Mouse (Mus musculus) fat pad, adult 2 months (tissue): Measurements from ENCODE around the gene Chd3.

Source experiments
- DNase-seq: peaks from one replicate; pipeline ENCODE4 v3.0.0-alpha.2; 2011; ENCODE audit warnings: low read depth, low spot score; ENCODE audit errors: extremely low read depth

Chd3 gene

DNA sequence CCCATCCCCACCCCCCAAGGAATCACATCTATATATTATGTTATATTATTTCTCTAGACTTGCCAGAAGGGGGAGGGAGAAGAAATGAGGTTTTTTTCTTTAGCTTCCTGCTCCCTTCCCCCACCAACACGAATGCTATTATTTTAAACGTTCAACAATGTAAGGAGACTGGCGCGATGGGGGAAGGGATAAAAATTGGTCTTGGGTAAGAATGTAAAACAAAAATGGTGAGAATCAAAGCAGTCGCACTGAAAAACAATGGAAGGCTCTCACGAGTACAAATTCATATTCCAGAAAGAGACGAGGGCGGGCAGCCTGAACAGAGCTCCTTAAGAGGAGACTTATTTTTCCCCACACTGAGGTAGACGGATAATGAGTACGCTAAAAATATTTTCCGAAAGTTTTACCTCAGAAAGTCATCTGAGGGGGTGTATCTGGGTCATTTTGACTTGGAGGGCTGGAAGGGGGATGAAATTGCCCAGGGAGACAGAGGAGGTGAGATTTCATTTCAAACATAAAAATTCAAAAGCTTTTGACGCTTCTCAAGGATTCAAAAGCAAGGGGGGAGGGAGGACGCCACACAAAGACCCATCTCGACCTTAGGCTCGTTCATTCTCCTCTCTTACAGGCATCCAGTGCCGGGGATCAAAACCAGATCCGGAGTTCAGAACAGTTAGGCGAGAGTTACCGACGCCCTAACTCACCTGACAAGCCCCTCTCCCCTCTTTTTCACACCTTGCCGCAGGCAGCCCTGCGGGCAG is 2.2 kb downstream of the Chd3 start:
- DNase-seq, result no peak

DNA sequence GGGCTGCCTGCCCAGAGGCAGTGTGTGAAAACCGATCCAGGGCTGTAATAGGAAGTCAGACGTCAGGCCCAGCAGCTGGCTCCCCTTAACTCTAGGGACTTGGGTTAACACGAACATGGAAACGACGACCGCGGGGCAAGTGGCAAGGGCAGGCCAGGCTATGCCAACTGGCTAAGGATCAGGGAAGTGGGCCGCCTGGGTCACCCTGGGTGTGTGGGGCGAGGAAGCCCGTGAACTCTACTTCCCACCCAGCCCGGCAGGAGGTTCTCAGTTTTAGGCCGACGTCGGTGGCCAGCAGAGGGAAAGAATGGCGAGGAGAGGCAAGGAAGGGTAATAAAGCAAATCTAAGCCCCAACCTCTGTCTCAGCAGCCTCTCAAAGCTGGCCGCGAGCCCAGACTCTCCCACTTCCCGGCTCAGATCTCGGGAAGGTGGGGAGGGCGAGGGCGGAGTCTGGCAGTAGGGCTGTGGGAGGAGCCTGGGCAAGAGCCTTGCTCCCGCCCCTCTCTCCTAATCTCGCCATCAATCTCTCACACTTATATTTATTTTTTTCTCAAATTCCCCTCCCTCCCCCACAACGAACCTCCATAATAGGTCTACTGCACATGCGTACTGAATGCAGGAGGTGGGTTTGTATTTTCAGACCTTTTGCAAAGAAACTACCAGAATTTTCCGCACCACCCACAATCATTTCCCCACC is 2.9 kb downstream of the Chd3 start:
- DNase-seq, result peak; percentile 83

DNA sequence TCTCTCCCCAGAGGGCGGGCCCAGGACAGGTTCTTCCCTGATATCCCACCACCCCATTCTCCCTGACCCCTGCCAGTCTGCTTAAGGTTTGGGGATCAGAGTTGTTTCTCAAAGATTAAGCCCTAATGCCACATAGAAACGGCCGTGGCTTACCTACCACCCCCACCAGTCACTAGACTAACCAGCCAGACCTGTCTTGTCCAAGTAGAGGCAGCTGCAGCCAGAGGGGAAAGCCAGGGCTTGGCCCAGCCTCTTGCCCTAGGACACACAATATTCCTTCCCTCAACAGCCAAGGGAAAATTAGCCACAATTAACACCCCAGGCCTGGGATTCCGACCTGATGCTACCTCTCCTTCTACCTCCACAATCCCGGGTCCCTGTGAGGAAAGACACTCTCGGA is 3.5 kb downstream of the Chd3 start:
- DNase-seq, result peak; percentile 81

DNA sequence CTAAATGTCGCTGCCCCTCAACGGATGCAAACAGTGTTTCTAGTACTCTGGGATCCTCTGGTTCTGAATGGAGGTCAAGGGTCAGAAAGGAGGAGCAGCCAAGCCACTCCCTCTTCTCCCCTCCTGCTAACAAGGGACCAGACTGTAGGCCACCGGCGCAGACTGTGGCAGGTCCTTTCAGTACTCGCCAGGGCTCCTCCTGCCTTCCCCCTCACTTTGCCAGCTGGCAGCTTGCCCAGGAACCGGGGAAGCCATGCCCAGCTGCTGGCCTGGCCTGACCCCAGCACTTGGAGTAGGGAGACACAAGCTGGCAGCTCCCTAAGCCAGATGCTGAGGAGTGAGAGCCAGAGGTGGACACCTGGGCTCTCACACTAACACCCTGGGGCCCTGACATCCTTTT is 4.3 kb downstream of the Chd3 start:
- DNase-seq, result peak; percentile 77

DNA sequence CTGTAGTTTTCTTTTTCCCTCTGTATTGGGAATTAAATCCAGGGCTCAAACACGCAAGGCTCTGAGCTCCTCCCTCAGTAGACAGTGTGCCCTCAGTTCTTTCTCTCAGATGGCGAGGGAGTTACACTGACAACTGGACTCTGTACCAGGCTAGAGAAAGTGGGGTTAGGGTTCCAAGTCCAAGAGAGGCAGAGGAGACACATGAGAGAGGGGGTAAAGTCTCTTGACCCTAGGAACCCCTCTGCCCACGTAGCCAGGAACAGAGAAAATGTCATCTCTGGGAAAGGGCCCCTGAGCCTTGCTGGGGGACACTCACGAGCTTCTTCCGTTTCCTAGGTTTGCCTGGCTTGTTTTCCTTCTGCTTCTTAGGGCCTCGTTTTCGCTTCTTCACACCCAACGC is 4.8 kb downstream of the Chd3 start:
- no peak for DNase-seq

DNA sequence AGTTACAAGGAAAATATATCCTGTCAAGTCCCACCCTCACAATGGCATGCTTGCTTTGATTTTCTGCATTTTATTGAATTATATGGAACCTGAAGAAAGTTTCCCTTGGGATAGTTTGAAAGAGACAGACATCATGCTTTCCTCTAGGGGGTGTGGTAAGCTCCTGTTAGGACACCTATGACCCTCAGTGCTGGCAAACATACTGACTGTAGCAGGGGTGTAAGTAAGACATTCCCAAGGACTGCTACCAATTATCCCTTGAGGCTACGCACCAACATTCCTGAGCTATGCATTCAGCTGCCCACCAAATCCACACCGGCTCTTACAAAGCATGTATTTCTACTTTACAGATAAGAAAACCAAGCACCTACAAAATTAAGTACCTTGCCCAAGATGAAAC is 6.7 kb downstream of the Chd3 start:
- DNase-seq, result no peak

DNA sequence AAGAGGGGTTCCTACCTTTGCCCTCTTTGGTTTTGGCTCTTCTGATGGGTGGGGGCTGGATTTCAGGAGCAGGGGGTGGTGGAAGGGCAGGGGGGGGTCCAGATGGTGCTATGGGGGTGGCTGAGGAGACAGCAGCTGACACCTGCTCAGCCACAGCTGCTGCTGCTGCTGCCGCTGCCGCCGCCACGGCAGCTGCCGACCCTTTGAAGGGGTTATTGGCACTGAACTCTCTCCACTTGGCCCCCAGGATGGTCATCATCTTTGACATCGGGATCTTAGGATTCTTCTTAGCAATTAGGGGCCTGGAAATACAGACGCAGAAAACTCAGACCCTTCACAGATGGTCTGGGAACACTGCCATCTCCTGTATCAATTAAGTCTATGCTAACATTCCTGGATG is 7.2 kb downstream of the Chd3 start:
- DNase-seq, result no peak

DNA sequence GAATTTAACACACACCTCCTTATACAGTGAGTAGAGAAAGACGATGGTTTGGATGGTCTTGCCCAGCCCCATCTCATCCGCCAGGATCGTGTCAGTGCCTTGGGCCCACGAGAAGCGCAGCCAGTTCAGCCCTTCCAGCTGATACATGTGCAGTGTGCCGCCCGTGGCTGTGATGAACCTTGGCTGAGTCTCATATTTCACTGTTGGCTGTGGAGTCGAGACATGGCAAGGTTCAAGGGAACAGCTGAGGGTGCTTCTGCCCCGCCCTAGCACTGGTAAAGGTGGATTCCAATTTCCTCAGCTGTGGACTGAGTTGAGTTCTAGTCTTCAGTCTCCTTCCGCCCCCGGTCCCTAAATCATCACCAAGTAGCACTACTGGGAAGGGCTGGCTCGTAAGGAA is 11.5 kb downstream of the Chd3 start:
- no peak for DNase-seq

DNA sequence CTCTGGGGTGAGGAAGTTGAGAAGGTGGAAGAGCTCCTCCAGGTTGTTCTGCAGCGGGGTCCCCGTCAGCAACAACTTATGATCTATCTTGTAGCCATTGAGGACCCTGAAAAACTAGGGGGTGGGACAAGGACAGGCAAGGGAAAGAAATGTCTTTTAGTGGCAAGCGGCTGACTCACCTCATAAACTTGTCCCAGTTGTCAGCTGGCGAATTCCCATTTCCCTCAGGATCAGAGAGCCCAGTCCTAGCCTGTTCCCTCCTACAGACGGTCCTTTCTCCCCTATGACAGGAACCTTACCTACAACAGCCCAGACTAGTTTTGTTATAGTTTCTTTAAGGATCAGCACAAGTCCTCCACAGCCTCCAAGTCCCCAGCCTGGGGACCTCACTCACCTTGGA is 12.7 kb downstream of the Chd3 start:
- DNase-seq, result no peak

DNA sequence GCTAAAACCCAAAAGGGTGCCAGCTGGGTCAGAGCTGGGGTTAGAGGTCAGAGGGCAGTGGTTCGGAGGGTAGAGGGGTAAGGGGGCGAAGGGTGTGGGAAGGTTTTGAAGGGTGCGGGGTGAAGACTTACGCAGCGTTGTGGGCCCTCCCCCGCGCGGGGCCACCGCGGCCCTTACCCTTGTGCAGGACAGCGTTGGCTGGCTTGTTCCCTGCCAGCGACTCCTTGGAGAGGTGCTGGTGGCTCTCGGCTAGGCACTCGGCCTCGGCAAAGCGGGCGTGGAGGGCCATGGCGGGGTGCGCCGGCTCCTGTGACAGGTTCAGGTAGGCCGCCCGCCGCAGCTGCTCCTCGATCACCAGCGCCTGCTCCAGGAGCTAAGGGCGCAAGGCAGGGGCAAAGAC is 22.8 kb downstream of the Chd3 start:
- DNase-seq, result no peak

DNA sequence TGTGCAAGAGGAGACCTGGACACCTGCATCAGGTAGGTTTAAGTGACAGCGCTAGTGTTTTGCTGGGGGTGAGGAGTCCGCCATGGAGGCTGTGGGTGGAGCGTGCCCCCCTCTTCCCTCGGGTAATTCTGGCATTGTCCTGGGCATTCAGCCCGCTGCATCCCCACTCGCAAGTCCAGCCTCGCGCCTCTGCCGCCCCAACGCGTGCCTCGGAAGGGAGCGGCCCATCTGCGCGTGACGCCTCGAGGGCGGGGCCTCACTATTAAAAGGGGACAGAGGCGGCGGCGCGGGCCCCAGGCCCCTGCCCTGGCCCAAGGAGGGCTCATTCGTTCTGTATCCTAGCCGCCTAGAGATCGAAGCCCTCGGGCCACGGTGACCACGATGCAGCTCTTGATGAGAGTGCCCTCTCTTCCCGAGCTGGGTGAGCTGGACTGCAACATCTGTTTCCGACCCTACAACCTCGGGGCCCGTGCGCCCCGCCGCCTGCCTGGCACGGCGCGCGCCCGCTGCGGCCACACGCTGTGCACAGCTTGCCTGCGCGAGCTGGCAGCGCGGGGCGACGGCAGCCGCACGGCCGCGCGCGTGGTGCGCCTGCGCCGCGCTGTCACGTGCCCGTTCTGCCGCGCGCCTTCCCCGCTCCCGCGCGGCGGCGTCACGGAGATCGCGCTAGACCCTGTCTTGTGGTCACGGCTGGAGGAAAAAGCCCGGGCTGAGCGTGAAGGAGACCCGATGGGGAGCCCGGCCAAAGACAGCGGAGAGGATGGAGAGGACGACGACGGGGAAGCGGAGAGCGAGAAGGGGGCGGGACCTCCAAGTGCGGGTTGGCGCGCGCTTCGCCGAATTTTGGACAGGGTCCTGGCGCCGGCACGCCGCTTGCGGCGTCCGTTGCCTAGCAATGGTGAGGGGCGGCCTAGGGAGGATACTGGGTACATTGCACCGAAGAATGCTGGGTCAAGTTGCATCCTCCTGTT is 28.8 kb downstream of the Chd3 start, which contains the start of gene Rnf227:
Gene Rnf227, plus strand, starts transcription at position 301 of the 971 bp plus-strand sequence.
- no peak for DNase-seq

DNA sequence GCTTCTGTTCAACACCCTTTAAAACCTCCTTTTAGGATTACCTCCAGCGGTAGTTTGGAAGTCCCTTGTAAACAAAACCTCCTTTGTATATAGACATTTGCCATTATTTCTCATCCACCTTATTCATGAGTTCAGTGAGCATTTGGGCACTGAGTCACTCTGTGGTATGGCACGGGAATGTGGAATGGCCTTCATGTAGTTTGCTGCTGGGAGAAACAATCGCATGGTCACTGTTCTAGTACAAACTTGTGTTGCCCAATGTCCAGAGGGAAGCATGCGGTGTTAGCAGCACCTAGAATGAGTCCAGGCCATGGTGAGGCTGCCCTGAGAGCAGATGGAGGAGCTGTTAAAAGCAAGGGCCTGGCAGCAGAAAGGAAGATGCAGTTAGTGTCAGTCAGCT is 34.4 kb downstream of the Chd3 start:
- DNase-seq, result no peak

DNA sequence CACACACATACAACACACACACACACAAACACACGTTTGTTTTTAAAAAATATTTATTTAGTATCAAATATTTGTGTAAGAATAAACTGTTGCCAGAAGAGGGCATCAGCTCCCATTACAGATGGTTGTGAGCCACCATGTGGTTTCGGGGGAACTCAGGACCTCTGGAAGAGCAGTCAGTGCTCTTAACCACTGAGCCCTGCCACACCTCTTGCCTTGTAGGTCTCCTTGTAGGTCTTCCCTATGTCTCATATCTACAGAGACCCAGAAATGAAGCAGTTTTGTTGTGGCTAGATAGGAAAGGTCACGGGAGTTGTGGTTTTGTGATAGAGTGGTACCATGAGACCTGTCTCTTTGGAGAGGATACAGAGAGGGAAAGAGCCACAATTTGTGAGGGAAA is 35.3 kb downstream of the Chd3 start:
- no peak for DNase-seq

DNA sequence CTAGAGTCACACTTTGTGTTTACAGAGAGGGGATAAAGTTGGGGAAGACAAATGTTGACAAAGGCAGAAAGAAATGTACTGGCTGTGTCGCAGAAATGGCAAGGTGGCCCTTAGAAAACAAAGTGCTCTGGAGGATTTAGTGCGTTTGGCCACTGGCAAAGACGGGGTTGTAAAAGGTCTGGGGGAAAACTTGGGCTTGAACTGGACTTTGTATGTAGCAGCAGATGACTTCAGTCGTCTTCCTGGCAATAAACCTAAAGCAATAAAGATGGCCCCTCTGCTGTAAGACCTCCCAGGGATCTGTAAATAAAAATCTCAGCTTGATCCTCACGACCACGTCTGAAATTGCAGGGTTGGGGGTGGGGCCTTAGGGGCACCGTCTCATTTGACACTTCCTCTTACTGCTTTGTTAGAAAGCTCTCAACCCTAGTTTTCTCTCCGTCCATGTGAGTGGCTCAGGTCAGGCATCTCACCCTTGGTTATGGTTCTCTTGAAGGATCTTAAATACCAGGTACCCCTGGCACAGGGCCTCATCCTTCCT is 36.4 kb downstream of the Chd3 start:
- no peak for DNase-seq

DNA sequence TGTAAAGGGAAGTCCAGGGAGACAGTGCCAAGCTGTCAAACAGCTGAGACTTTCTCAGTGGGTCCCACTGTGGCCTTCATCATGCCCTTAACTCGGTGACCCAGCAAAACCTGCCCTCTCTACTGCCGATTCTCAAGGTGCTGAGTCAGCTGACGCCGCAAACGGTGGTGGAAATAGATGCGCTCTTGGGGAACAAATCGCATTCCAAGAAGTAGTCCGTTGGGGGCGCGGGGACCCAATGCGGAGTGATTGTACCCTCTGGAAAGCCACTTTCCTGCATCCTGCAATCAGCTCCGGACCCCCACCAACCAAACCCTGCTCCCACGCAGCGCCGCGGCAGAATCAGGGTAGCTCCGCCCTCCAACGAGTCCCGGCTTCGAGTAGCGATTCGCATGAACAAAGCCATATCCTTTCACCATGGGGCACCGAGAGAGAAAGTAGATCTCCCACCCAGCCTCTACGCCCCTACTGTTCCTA is 37.2 kb downstream of the Chd3 start:
- no peak for DNase-seq

DNA sequence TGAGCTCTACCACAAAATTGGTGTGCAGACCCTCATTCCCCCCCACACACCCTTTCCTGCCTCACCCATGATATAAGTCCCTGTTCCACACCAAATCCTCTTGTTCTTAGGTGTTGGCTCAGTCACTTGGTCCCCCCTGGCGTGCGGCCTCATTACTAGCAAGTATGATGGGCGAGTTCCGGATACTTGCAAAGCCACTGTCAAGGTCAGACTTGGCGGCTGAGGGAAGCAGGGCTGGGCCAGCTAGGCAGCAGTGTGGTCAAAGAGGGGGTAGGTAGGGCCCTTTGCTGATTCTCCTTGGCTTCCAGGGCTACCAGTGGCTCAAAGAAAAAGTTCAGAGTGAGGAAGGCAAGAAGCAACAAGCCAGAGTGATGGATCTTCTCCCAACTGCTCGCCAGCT is 38.1 kb downstream of the Chd3 start:
- DNase-seq, result no peak

DNA sequence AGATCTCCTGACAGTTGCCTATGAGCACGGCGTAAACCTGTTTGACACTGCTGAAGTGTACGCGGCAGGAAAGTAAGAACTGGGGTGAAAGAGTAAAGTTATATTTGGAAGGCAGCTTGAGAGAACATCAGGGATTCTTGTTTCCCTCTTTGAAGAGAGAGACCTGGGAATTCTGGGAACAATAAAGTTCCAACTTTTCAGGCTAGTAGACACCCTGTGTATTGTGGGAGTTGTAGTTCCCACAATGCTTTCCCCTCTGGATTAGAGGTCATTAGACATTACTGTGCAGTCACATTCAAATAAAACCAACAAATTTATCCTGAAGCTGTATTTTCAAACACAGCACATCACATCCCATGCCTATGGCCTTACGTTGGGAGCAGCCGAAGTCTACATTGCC is 40.7 kb downstream of the Chd3 start:
- no peak for DNase-seq

DNA sequence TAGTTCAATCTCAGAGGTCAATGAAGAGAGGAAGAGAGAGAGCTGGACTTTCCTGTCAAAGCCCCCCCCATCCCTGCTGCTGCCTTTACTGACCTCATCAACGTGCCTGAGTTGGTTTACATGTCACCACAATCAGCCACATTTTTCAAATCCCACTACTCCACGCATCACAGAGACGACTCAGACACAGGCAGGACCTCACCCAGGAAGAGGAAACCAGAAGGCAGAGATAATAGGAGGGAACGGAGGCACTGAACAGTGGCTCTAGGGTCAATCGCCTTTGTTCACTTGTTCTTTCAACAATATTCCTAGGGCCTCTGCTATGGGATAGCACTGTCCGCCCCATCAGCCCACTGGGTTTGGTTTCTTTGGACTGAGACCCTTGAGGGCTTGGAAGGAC is 41.6 kb downstream of the Chd3 start:
- DNase-seq, result no peak

DNA sequence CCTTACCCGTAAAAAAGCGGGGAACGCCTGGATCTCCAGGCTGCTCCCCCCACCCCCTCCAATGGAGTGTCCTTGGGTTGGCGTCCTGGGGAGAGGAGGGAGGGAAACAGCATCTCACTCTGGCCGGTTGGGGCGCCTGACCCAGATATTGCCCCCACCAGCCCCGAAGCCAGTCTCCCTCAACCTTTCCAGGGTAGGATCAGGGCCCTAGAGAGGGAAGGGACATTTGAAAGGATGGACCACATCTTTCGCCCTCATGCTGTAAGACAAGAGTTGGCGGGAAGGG is 42.1 kb downstream of the Chd3 start:
- no peak for DNase-seq

DNA sequence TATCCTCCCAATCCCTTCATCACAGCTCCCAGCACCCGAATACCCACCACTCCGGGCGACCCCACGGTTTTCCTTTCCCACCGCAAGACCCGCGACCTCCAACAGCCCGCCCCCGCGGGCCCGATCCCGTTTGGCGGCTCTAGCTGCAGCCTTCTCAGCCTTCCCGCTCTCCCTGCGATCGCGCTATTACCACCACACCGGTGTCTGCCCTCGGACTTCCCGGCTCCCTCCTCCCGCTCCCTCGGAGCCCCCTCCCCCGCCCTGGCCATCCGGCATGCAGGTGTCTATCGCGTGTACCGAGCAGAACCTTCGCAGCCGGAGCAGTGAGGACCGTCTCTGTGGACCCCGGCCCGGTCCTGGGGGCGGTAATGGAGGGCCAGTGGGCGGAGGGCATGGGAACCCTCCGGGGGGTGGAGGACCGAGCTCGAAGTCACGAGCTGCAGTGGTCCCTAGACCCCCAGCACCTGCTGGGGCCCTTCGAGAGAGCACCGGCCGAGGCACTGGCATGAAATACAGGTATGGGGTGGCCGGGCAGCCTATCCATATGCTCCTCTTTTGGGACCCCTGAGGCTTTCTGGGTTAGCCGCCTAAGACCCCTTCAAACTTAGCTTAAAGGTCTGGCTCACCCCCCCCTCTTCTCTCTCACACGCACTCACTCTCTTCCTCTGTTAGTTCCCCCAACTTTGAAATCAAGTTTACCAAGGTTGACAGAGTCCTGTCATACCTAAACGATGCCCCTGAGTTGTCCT is 42.6 kb downstream of the Chd3 start:
- no peak for DNase-seq
